Mouse (Mus musculus) stomach, embryonic 16.5 days (tissue): ENCODE results near the gene Ormdl3. TPM values are rescaled to one million over a fixed set of nuclear protein-coding genes. Genes with fewer than 3 reads are reported as not detected.

ENCODE experiments used
- ATAC-seq: fragments of 200-750 bp; cut with Nextera tagmentation; 2 replicates; pipeline ENCODE4 v1.8.0; 2017; ENCODE audit warnings: moderate number of reproducible peaks, moderate TSS enrichment; ENCODE audit not compliant: insufficient read depth, low FRiP score
- H3K27ac ChIP-seq: fragments of 300-500 bp; sonication (generic); 2 replicates; pipeline ENCODE4 v1.5.1; 2014; ENCODE audit warnings: low read length
- H3K27me3 ChIP-seq: fragments of 300-500 bp; sonication (generic); 2 replicates; pipeline ENCODE4 v1.6.1; 2014; ENCODE audit warnings: low read length, control low read depth, mixed read lengths; ENCODE audit not compliant: control insufficient read depth, insufficient read depth
- H3K36me3 ChIP-seq: fragments of 300-500 bp; sonication (generic); 2 replicates; pipeline ENCODE4 v1.6.1; 2014; ENCODE audit warnings: low read length; ENCODE audit not compliant: control insufficient read depth, insufficient read depth
- H3K4me1 ChIP-seq: fragments of 300-500 bp; sonication (generic); 2 replicates; pipeline ENCODE4 v1.6.1; 2014; ENCODE audit warnings: low read length, control low read depth, mixed read lengths; ENCODE audit not compliant: control insufficient read depth, insufficient read depth
- H3K4me2 ChIP-seq: fragments of 300-500 bp; sonication (generic); 2 replicates; pipeline ENCODE4 v1.6.1; 2014; ENCODE audit warnings: low read depth, low read length, mixed read lengths
- H3K4me3 ChIP-seq: fragments of 300-500 bp; sonication (generic); replicated peaks from 2 replicates; pipeline ENCODE4 v1.5.1; 2014; ENCODE audit warnings: mild to moderate bottlenecking, low read length
- H3K9ac ChIP-seq: fragments of 300-500 bp; sonication (generic); 2 replicates; pipeline ENCODE4 v1.6.1; 2014; ENCODE audit warnings: low read length
- H3K9me3 ChIP-seq: fragments of 300-500 bp; sonication (generic); replicated peaks from 2 replicates; pipeline ENCODE4 v1.6.1; 2016; ENCODE audit warnings: low read length, control low read depth; ENCODE audit not compliant: control insufficient read depth
- WGBS: fragments of 180-500 bp; shearing (Covaris S2); extraction: QIAGEN DNeasy Blood & Tissue Kit; methylation state at CpG from one replicate; pipeline ENCODE4 v1.1.7; 2014; 5-methylcytosine and 5-hydroxymethylcytosine counted together
- polyA plus RNA-seq: library from polyadenylated mRNA; unstranded; fragments of >200 nt; fragmentation: Nextera tagmentation; extraction: Ambion mirVana; gene quantifications from 2 replicates; pipeline ENCODE4 v1.2.1, GENCODE M21; 2015

Ormdl3 gene
- polyA plus RNA-seq, 1 experiment from 2014 or later = 56.8 TPM

DNA sequence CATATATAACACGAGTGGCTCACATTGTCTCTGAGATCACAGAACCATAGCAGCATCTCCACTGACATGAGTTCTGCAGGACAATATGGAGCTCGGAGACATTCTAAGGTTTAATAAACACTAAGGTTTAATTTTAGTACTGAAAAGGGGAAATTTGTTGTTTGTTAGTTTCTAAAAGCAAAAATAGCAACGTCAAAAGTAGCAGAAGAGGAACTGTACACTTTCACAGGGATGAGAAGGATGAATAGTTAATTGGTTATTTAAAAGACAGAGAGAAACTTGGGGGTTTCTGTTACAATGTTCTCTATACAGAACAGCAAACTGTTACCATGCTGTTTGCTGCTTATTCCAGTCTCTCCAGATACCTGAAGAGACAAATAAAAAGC lies 39.9 kb downstream of the Ormdl3 start:
- H3K27ac ChIP-seq = no peak overlapping the region
- H3K4me1 ChIP-seq = peaks cover 11% of the 10 kb centered on the region
- H3K9ac ChIP-seq = no peak overlapping the region
- no peaks in the 10 kb centered on the region for H3K36me3 ChIP-seq
- no peak overlapping the region for H3K4me2 ChIP-seq
- H3K9me3 ChIP-seq = no peaks in the 10 kb centered on the region
- H3K27me3 ChIP-seq = peaks cover 57% of the 10 kb centered on the region
- ATAC-seq = no peak
- no peak overlapping the region for H3K4me3 ChIP-seq
- 55% methylated on average over 3 of the region's 3 CpGs for WGBS

DNA sequence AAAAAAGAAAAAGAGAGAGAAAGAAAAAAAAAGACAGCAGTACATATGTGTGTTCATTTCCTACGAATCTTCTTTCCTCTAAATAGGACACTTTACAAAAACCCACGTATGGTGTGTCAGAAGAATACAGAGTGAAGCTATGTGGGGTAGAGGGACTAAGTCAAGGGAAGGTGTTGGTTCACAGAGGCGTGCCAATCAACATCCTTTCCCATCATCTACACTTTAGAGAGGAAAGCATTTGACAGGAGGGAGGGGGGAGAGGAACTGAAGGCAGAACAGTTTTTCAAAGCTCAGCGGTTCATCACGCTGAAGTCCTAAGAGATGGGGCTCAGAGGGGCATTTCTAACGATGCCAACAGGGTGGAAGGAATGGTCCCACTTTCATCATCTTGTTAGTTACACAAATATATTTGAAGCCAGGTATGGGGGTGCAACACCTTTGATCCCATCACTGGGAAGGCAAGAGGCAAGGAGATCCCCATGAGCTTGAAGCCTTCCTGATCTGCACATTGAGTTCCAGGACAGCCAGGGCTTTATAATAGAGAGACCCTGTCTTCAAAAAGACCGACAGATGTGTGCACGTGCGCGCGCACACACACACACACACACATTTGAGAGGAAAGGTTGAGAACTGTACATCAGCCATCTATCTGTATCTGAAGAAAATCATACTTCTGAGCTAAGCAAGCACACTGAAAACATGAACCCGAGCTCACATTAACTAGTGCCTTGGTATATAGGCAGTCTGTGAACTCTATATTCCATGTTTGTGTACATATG lies 40.5 kb downstream of the Ormdl3 start:
- no peak overlapping the region for H3K4me3 ChIP-seq
- ATAC-seq = no peak
- no peaks in the 10 kb centered on the region for H3K36me3 ChIP-seq
- WGBS = 36% methylated on average over 12 of the region's 12 CpGs
- no peak overlapping the region for H3K9ac ChIP-seq
- H3K4me1 ChIP-seq = peaks cover 11% of the 10 kb centered on the region
- no peaks in the 10 kb centered on the region for H3K9me3 ChIP-seq
- no peak overlapping the region for H3K4me2 ChIP-seq
- H3K27ac ChIP-seq = no peak overlapping the region
- H3K27me3 ChIP-seq = peaks cover 58% of the 10 kb centered on the region

DNA sequence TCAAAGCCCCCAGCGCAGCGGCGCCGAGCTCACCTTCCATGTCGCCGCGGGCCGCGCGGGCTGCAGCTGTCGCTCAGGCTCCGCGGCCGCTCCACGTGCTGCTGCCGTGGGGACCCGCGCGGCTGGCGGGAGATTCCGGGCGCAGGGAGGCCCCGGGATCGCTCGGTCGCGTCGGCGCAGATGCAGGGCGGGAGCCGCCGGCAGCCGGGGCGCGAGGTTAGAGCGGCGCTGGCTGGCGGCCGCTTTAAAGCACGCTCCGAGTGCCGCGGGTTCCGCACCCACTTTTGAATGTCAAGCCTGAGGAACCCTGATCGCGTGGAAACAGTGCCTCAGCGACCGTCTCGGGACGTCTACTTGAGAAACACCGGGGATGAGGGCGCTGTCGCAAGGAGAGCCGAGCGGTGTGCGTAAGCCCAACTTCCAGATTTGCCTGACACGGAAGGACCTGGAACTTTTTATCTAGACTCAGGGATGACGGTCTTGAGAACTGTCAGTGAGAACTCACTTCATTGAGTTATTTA lies 41.4 kb downstream of the Ormdl3 start, which contains the start of gene Ikzf3:
TSS of gene Ikzf3 (minus strand) at position 321 of the 521 bp plus-strand sequence.
- peak within 1 kb of the TSS; percentile 64 for H3K9ac ChIP-seq
- peak within 1 kb of the TSS; percentile 47 for H3K4me3 ChIP-seq
- H3K27ac ChIP-seq = no peak within 1 kb of the TSS
- peak; percentile 17; the same call in 1 of the 2 replicates for ATAC-seq
- WGBS = under 1% methylated on average over 58 of the region's 58 CpGs
- H3K9me3 ChIP-seq = no peaks in the 10 kb centered on the region
- no peaks in the 10 kb centered on the region for H3K36me3 ChIP-seq
- H3K4me2 ChIP-seq = peak within 1 kb of the TSS; percentile 86
- peaks cover 11% of the 10 kb centered on the region for H3K4me1 ChIP-seq
- peaks cover 61% of the 10 kb centered on the region for H3K27me3 ChIP-seq

DNA sequence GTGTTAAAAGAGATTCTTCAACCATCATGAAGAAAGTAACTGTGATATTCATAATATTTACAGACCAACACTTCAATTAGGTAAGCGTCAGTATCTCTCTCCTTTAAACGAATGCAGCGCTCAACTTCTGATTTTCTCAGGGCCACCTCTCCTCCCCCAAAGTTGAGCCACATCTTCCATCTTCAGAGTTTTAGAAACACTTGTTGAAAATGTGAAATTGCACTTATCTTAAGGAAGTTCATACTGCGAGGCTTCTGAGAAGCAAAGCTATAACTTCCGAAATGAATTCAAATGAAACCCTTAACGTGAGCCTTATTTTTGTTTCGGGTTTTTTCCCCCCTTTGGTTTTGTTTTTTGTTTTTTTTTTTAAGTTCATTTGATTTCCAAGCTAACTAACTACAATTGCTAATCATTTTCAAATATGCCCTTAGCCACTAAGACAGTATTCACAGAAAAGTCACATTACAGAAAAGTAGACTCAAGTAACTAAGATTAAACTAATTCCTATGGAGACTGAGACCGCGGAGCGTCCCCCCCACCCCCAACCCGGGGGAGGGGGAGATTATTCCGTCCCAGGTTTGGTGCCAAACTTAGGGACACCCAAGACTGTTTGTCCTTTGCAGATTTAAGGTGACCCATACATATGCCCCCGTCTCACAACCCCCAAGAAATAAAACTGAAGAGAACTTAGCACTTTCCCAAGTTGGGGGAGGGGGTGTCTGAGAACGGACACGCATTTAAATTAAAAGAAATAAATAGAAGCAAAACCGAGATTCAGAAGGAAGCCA lies 42.1 kb downstream of the Ormdl3 start:
- Histone ChIP-seq H3K36me3 (no peaks in the 10 kb centered on the region), H3K27me3 (peaks cover 56% of the 10 kb centered on the region), H3K27ac (no peak overlapping the region), H3K4me3 (peak overlapping the region; percentile 47), H3K4me1 (peaks cover 7% of the 10 kb centered on the region), H3K9ac (peak overlapping the region; percentile 64), H3K4me2 (peak overlapping the region; percentile 86), H3K9me3 (peaks cover 2% of the 10 kb centered on the region; the same call in 1 of the 2 replicates)
- no peak for ATAC-seq
- WGBS = 3% methylated on average over 16 of the region's 16 CpGs

DNA sequence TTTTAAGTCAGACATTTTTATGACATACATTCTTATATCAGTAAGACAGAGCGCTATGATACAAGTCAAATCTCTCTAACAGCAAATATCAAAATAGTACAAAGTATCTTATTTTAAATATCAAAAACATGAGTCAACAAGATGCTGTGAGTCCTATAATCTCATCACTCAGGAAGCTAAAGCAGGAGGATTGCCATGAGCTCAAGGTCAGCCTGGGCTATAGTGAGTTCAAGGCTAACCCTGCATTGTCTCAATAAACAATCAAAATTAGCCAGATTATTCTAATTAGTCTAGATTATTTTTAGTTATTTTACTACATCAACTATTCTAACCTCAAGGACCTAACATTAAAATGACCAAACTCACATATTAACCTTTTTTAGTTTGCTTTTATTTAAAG lies 43.8 kb downstream of the Ormdl3 start:
- no peak overlapping the region for H3K9ac ChIP-seq
- H3K4me1 ChIP-seq = peaks cover 7% of the 10 kb centered on the region
- no peaks in the 10 kb centered on the region for H3K36me3 ChIP-seq
- no peak for ATAC-seq
- no peak overlapping the region for H3K27ac ChIP-seq
- peaks cover 2% of the 10 kb centered on the region; the same call in 1 of the 2 replicates for H3K9me3 ChIP-seq
- H3K4me2 ChIP-seq = no peak overlapping the region
- H3K4me3 ChIP-seq = no peak overlapping the region
- H3K27me3 ChIP-seq = peaks cover 42% of the 10 kb centered on the region
- WGBS = 79% methylated on average over 1 of the region's 1 CpGs

DNA sequence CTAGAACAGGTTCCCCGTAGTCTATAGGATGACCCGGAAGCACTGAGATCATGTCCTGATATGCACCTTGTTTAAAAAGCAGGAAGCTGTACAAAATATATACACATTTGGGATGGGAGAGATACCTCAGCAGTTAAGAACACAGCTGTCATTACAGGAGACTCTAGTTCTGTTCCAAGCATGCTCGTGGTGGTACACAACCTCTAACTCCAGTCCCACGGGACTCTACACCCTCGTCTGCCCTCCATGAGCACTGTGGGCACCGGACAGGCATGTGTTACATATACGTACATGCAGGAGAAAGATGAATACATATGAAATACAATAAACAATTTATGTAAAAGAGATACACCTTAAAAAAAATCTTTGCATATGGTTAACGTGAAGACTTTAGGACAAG lies 44.6 kb downstream of the Ormdl3 start:
- WGBS = 72% methylated on average over 8 of the region's 8 CpGs

DNA sequence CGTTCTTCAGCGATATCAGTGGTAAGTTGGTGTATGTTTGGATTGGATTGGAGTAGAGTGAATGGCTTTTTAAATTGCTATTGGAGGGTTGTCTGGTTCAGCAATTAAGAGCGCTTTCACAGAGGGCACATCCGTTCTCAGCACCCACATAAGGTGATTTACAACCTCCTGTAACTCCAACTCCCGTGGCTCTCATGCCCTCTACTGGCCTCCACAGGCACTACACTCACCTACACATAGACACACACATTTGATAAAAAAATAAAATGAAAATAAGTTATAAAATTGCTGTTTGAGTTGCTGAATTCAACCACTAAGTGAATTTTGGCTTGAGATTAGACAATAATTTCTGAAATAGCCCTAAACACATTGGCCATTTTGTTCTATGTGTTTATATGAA lies 46.8 kb downstream of the Ormdl3 start:
- Histone ChIP-seq H3K4me1 (peaks cover 1% of the 10 kb centered on the region), H3K9ac (no peak overlapping the region), H3K9me3 (peaks cover 2% of the 10 kb centered on the region; the same call in 1 of the 2 replicates), H3K36me3 (no peaks in the 10 kb centered on the region), H3K27me3 (peaks cover 15% of the 10 kb centered on the region), H3K4me2 (no peak overlapping the region), H3K27ac (no peak overlapping the region), H3K4me3 (no peak overlapping the region)
- ATAC-seq = no peak
- 80% methylated on average over 5 of the region's 5 CpGs for WGBS

More for the DNA sequence above, 44.6 kb downstream of the Ormdl3 start:
- Histone ChIP-seq H3K9me3 (peaks cover 2% of the 10 kb centered on the region; the same call in 1 of the 2 replicates), H3K27ac (no peak overlapping the region), H3K27me3 (peaks cover 35% of the 10 kb centered on the region), H3K36me3 (no peaks in the 10 kb centered on the region), H3K4me3 (no peak overlapping the region), H3K9ac (no peak overlapping the region), H3K4me1 (peaks cover 7% of the 10 kb centered on the region), H3K4me2 (no peak overlapping the region)
- no peak for ATAC-seq

DNA sequence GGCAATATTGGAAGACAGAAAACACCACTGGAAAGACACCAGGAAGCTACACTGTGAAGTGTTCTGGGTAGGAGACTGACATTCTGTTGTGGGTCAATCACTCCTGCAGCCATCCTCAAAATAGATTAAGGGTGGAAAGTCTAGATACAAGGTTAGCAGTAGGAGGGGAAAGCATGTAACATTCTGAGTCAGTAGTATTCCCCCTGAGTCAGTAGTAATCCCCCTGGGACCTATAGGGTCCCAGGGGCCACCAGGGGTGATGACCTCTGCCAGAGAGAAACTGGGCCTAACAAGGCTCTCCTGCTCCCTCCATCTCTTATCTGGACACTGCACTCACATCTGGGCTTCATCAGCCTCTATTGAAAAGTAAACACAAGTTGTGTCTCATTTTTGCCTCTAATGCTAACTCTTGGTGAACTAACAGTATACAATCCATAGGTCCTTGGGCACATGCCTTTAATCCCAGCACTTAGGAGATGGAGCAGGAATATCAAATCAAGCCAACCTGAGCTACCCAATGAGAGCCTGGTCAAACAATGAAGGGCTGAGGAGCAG lies 49.6 kb downstream of the Ormdl3 start:
- H3K27ac ChIP-seq = no peak overlapping the region
- peaks cover 2% of the 10 kb centered on the region; the same call in 1 of the 2 replicates for H3K9me3 ChIP-seq
- H3K4me3 ChIP-seq = no peak overlapping the region
- H3K36me3 ChIP-seq = no peaks in the 10 kb centered on the region
- H3K4me1 ChIP-seq = no peaks in the 10 kb centered on the region
- H3K9ac ChIP-seq = no peak overlapping the region
- peaks cover 6% of the 10 kb centered on the region for H3K27me3 ChIP-seq
- no peak overlapping the region for H3K4me2 ChIP-seq
- ATAC-seq = no peak
